Mouse (Mus musculus) testis, postnatal 10 days (tissue): Measurements from ENCODE around the gene Vps52.

ENCODE experiments used
- DNase-seq: peaks from one replicate; pipeline ENCODE4 v3.0.0; 2021; ENCODE audit warnings: low spot score

Gene Vps52

DNA sequence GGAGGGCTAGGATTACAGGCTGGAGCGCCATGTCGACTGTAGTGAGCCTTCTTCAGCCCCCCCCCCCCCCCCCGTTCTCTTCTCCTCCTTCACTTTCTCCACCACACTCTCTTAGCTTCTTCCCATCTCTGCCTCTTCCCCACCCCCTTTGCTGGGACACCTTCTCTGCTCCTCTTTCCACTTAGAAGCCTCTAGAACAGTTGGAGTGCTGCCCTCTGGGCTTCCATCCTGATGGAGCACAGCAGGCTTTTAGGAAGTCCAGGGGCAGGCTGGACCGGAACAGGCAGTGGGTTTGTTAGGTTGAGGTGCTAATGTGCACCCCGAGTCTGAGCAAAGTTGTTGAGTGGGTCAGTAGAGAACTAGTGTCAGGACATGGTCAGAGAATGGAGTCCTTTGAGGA is 54.5 kb downstream of the Vps52 start:
- no peak for DNase-seq

DNA sequence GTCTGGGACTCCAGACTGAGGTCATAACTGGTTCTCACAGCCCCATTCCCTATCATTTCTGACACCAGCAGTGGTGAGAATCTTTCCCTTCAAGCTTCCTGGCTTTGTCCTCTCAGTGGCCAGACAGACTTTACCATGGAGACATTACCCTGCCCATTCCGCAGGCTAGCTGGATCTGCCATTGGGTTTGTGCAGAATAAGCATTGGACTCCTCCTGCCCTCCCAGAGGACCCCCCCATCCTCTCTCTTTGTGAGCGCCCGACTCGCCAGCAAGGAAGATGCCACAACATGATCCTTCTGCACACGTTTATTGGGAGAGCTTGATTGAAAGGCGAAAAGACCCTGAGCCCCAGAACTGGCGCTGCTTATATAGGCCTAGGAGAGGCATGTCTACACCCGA is 57.8 kb downstream of the Vps52 start:
- no peak for DNase-seq
